Mouse (Mus musculus): ENCODE data around the gene Zfc3h1.

Zfc3h1 gene

GRCm38 (mm10) chr10:115478441-115479141 is 93.8 kb downstream of the Zfc3h1 start:
- no peak for DNase-seq

Data from layer of hippocampus, adult 9-11 months (tissue).